16 mouse cellular contexts compared by ENCODE assay signal in genomic region chr16:63903425-63903824, GRCm38 (mm10). TPM values are rescaled to one million over a fixed set of nuclear protein-coding genes. Genes with fewer than 3 reads are reported as not detected.
A peak's percentile ranks its signal among the peaks of the same experiment; 100 is the strongest.
DNase-seq lines count a peak whose midpoint lies in the region; ATAC-seq and TF ChIP-seq lines count a peak whose summit lies in the region.
"Had no signal": no experiment of that assay in that cellular context is flagged by ENCODE, and none has a peak within 500 bp of the region (broad histone marks: within the 10 kb centered on the region; RNA-seq: fewer than 3 reads in every experiment).

No protein-coding gene starts in this region.

- H3K79me2 ChIP-seq in heart, adult 2 months (replicated peaks; ENCODE audit: control insufficient read depth, insufficient read depth, low read length): no peaks in the 10 kb centered on the region

- H3K4me2 ChIP-seq in heart, embryonic 16.5 days (ENCODE audit: low read depth, low read length): peak overlapping the region; percentile 61
- H3K4me2 ChIP-seq in hindbrain, embryonic 16.5 days (ENCODE audit: low read length): peak overlapping the region; percentile 31

- no peak for TF ChIP-seq EP300 in heart, adult 2 months (IDR thresholded peaks at IDR 0.05; ENCODE audit: insufficient read depth, low read depth, low read length)

- H3K4me3 ChIP-seq in heart, embryonic 16.5 days (ENCODE audit: low read length): peak overlapping the region; percentile 35
- H3K4me3 ChIP-seq in heart, adult 2 months: no peak overlapping the region
- peak overlapping the region; percentile 16 for H3K4me3 ChIP-seq in hindbrain, embryonic 16.5 days (ENCODE audit: low read length)
- H3K4me3 ChIP-seq: erythroblast, embryonic 14.5 days had no signal

- no peaks in the 10 kb centered on the region for H3K27me3 ChIP-seq in heart, embryonic 16.5 days (ENCODE audit: control insufficient read depth, insufficient read depth, low read length)
- no peaks in the 10 kb centered on the region for H3K27me3 ChIP-seq in heart, adult 2 months (ENCODE audit: control insufficient read depth, insufficient read depth, low read length)
- H3K27me3 ChIP-seq in hindbrain, embryonic 16.5 days (replicated peaks; ENCODE audit: control insufficient read depth, insufficient read depth, low read length): no peaks in the 10 kb centered on the region
- H3K27me3 ChIP-seq: CH12.LX had no signal

- DNase-seq in heart, adult 2 months: no peak
- peak; percentile 4 for DNase-seq in Muller cell, postnatal 12 days (ENCODE audit: inconsistent ontology term)
- DNase-seq in embryo, embryonic 11 days: peak; percentile 20
- no peak for DNase-seq in frontal cortex, postnatal 10 days (ENCODE audit: low spot score in 2 of 2)
- no peak for DNase-seq in T-cell, adult 2 months (ENCODE audit: low spot score)
- DNase-seq: adrenal gland, postnatal 36 days; cerebellum, adult 8-10 months; liver; right cerebral cortex, postnatal 14 days had no signal

- H3K4me1 ChIP-seq in heart, embryonic 16.5 days (ENCODE audit: control insufficient read depth, insufficient read depth, low read length): no peaks in the 10 kb centered on the region; the same call in 1 of the 2 replicates
- no peaks in the 10 kb centered on the region for H3K4me1 ChIP-seq in heart, adult 2 months (ENCODE audit: control insufficient read depth, insufficient read depth, low read length)
- H3K4me1 ChIP-seq in hindbrain, embryonic 16.5 days (ENCODE audit: control insufficient read depth, insufficient read depth, low read depth, low read length): no peaks in the 10 kb centered on the region

- no peak overlapping the region for H3K27ac ChIP-seq in heart, embryonic 16.5 days (ENCODE audit: low read length)
- H3K27ac ChIP-seq in heart, adult 2 months: no peak overlapping the region
- H3K27ac ChIP-seq in hindbrain, embryonic 16.5 days (ENCODE audit: low read depth, low read length): no peak overlapping the region
- H3K27ac ChIP-seq: kidney, postnatal 0 days had no signal

- H3K36me3 ChIP-seq in heart, embryonic 16.5 days (ENCODE audit: control insufficient read depth, insufficient read depth): no peaks in the 10 kb centered on the region
- H3K36me3 ChIP-seq in heart, adult 2 months (ENCODE audit: control insufficient read depth, insufficient read depth, low read length): no peaks in the 10 kb centered on the region
- no peaks in the 10 kb centered on the region for H3K36me3 ChIP-seq in hindbrain, embryonic 16.5 days (ENCODE audit: control insufficient read depth, insufficient read depth, low read length)

- TF ChIP-seq POLR2A in heart, adult 2 months (IDR thresholded peaks at IDR 0.05; ENCODE audit: insufficient read depth, low read depth, low read length): no peak

- no peak overlapping the region for H3K9ac ChIP-seq in heart, embryonic 16.5 days (ENCODE audit: low read length)
- no peak overlapping the region for H3K9ac ChIP-seq in heart, adult 2 months (ENCODE audit: low read depth, low read length)
- peak overlapping the region; percentile 0; the same call in 1 of the 2 replicates for H3K9ac ChIP-seq in hindbrain, embryonic 16.5 days (ENCODE audit: low read depth, low read length)

- intact Hi-C loops in heart, adult 2 months (cut with DNase I): no loop called here

- H3K9me3 ChIP-seq in heart, embryonic 16.5 days (replicated peaks; ENCODE audit: control insufficient read depth, low read length): no peaks in the 10 kb centered on the region
- no peaks in the 10 kb centered on the region for H3K9me3 ChIP-seq in hindbrain, embryonic 16.5 days (ENCODE audit: control insufficient read depth, low read length)

- no peak for ATAC-seq in heart, embryonic 16.5 days (replicated peaks; ENCODE audit: extremely low read depth, insufficient read depth, low FRiP score)
- no peak for ATAC-seq in hindbrain, embryonic 16.5 days
- no peak for ATAC-seq in monocyte, adult 5-6 weeks (replicated peaks; ENCODE audit: insufficient number of reproducible peaks, low FRiP score, low TSS enrichment, poor library complexity, severe bottlenecking)

- TF ChIP-seq CTCF in heart, adult 2 months (IDR thresholded peaks at IDR 0.05): no peak

- 27% methylated on average over 13 of the region's 13 CpGs for WGBS in heart, embryonic 16.5 days
- 32% methylated on average over 13 of the region's 13 CpGs for WGBS in heart, adult 2 months
- whole genome bisulfite sequencing in hindbrain, embryonic 16.5 days: 39% methylated on average over 13 of the region's 13 CpGs

RNA-seq across cellular contexts. Expression of gene Epha3, which starts 39.5 kb away (rescaled TPM):
- polyA plus RNA-seq in heart, embryonic 16.5 days (2015; fragmentation: Nextera tagmentation; extraction: Ambion mirVana): 7.1 and 8.6 TPM in 2 replicates
- total RNA-seq in heart, adult 2 months (2021): under 1 TPM; 0.44 to 0.48 TPM
- 0.39 and 0.47 TPM in 2 replicates for polyA plus RNA-seq in heart, adult 2 months (2012; rRNA removed)
- 19.2 and 22.0 TPM in 2 replicates for polyA plus RNA-seq in hindbrain, embryonic 16.5 days (2015; fragmentation: Nextera tagmentation; extraction: Ambion mirVana)
- total RNA-seq in monocyte, adult 5-6 weeks (2017): not detected in 3 replicates
- total RNA-seq: CH12.LX; hematopoietic stem cell, adult 5-6 weeks had no signal
- polyA plus RNA-seq: erythroblast, embryonic 14.5 days had no signal

Comparison
In these comparisons a context has a peak if more than half of its experiments do, and no peak if none do; other contexts are left out.
1. DNase-seq: peak in Muller cell, postnatal 12 days (single experiment) and embryo, embryonic 11 days (single experiment); none in heart, adult 2 months (0 of 2), frontal cortex, postnatal 10 days (0 of 2) and T-cell, adult 2 months (single experiment).